Mouse (Mus musculus): ENCODE results near the gene Cdh23. TPM values are rescaled to one million over a fixed set of nuclear protein-coding genes. Genes with fewer than 3 reads are reported as not detected.

Cdh23 gene
- polyA plus RNA-seq, 1 experiment from 2014 or later, result 0.25 TPM

GRCm38 (mm10) chr10:60398051-60398814 is 298.1 kb downstream of the Cdh23 start:
- no peaks in the 10 kb centered on the region for H3K4me1 ChIP-seq (replicated peaks)
- ATAC-seq (ENCODE audit: insufficient read depth), result no peak

GRCm38 (mm10) chr10:60395605-60396004 is 300.7 kb downstream of the Cdh23 start:
- no peak for ATAC-seq (ENCODE audit: insufficient read depth)
- Histone ChIP-seq H3K4me3 (replicated peaks) (no peak overlapping the region), H3K36me3 (replicated peaks) (no peaks in the 10 kb centered on the region), H3K27me3 (no peaks in the 10 kb centered on the region), H3K9ac (no peak overlapping the region), H3K27ac (replicated peaks) (no peak overlapping the region), H3K4me2 (no peak overlapping the region), H3K4me1 (replicated peaks) (peaks cover 3% of the 10 kb centered on the region; the same call in 1 of the 2 replicates), H3K9me3 (replicated peaks) (no peaks in the 10 kb centered on the region)
- 43% methylated on average over 5 of the region's 5 CpGs for WGBS (ENCODE audit: insufficient replicate concordance)

More at GRCm38 (mm10) chr10:60398051-60398814, 298.1 kb downstream of the Cdh23 start:
- Histone ChIP-seq H3K27me3 (no peaks in the 10 kb centered on the region), H3K4me3 (replicated peaks) (no peak overlapping the region), H3K9ac (no peak overlapping the region), H3K27ac (replicated peaks) (no peak overlapping the region), H3K36me3 (replicated peaks) (no peaks in the 10 kb centered on the region), H3K9me3 (replicated peaks) (no peaks in the 10 kb centered on the region), H3K4me2 (no peak overlapping the region)
- 63% methylated on average over 10 of the region's 10 CpGs for WGBS (ENCODE audit: insufficient replicate concordance)

GRCm38 (mm10) chr10:60394936-60395335 is 301.4 kb downstream of the Cdh23 start:
- 59% methylated on average over 7 of the region's 7 CpGs for WGBS (ENCODE audit: insufficient replicate concordance)
- peaks cover 3% of the 10 kb centered on the region; the same call in 1 of the 2 replicates for H3K4me1 ChIP-seq (replicated peaks)
- H3K9me3 ChIP-seq (replicated peaks), result no peaks in the 10 kb centered on the region
- ATAC-seq (ENCODE audit: insufficient read depth), result no peak
- no peak overlapping the region for H3K4me2 ChIP-seq
- no peaks in the 10 kb centered on the region for H3K36me3 ChIP-seq (replicated peaks)
- no peak overlapping the region for H3K27ac ChIP-seq (replicated peaks)
- H3K27me3 ChIP-seq, result no peaks in the 10 kb centered on the region
- H3K4me3 ChIP-seq (replicated peaks), result no peak overlapping the region
- H3K9ac ChIP-seq, result no peak overlapping the region

- Histone ChIP-seq H3K36me3 (replicated peaks) (no peaks in the 10 kb centered on the region), H3K4me2 (no peak overlapping the region), H3K4me3 (replicated peaks) (no peak overlapping the region), H3K4me1 (replicated peaks) (peaks cover 3% of the 10 kb centered on the region; the same call in 1 of the 2 replicates), H3K9me3 (replicated peaks) (no peaks in the 10 kb centered on the region), H3K9ac (no peak overlapping the region), H3K27me3 (no peaks in the 10 kb centered on the region), H3K27ac (replicated peaks) (no peak overlapping the region)
- ATAC-seq (ENCODE audit: insufficient read depth), result no peak
- WGBS (ENCODE audit: insufficient replicate concordance), result 76% methylated on average over 9 of the region's 9 CpGs
These were observed 304.6 kb downstream of the Cdh23 start for GRCm38 (mm10) chr10:60391661-60392060.

GRCm38 (mm10) chr10:60390904-60391420 is 305.3 kb downstream of the Cdh23 start:
- H3K9ac ChIP-seq, result no peak overlapping the region

GRCm38 (mm10) chr10:60390177-60390903 is 305.9 kb downstream of the Cdh23 start:
- peaks cover 3% of the 10 kb centered on the region; the same call in 1 of the 2 replicates for H3K4me1 ChIP-seq (replicated peaks)
- H3K27me3 ChIP-seq, result no peaks in the 10 kb centered on the region
- H3K36me3 ChIP-seq (replicated peaks), result no peaks in the 10 kb centered on the region
- H3K9ac ChIP-seq, result no peak overlapping the region
- ATAC-seq (ENCODE audit: insufficient read depth), result no peak
- no peak overlapping the region for H3K4me2 ChIP-seq
- no peak overlapping the region for H3K4me3 ChIP-seq (replicated peaks)
- WGBS (ENCODE audit: insufficient replicate concordance), result 35% methylated on average over 6 of the region's 6 CpGs
- no peaks in the 10 kb centered on the region for H3K9me3 ChIP-seq (replicated peaks)
- peak overlapping the region; percentile 45; the same call in 1 of the 2 replicates for H3K27ac ChIP-seq (replicated peaks)

More at GRCm38 (mm10) chr10:60390904-60391420, 305.3 kb downstream of the Cdh23 start:
- peaks cover 3% of the 10 kb centered on the region; the same call in 1 of the 2 replicates for H3K4me1 ChIP-seq (replicated peaks)
- no peak for ATAC-seq (ENCODE audit: insufficient read depth)
- 39% methylated on average over 5 of the region's 5 CpGs for WGBS (ENCODE audit: insufficient replicate concordance)
- H3K27ac ChIP-seq (replicated peaks), result peak overlapping the region; percentile 3; the same call in 1 of the 2 replicates
- no peak overlapping the region for H3K4me2 ChIP-seq
- H3K27me3 ChIP-seq, result no peaks in the 10 kb centered on the region
- no peaks in the 10 kb centered on the region for H3K36me3 ChIP-seq (replicated peaks)
- H3K9me3 ChIP-seq (replicated peaks), result no peaks in the 10 kb centered on the region
- H3K4me3 ChIP-seq (replicated peaks), result no peak overlapping the region

- H3K27me3 ChIP-seq, result no peaks in the 10 kb centered on the region
- H3K9ac ChIP-seq, result no peak overlapping the region
- no peaks in the 10 kb centered on the region for H3K9me3 ChIP-seq (replicated peaks)
- H3K4me2 ChIP-seq, result peak overlapping the region; percentile 16; the same call in 1 of the 2 replicates
- WGBS (ENCODE audit: insufficient replicate concordance), result 4% methylated on average over 9 of the region's 9 CpGs
- H3K4me3 ChIP-seq (replicated peaks), result no peak overlapping the region
- peaks cover 3% of the 10 kb centered on the region; the same call in 1 of the 2 replicates for H3K4me1 ChIP-seq (replicated peaks)
- ATAC-seq (ENCODE audit: insufficient read depth), result no peak
- no peaks in the 10 kb centered on the region for H3K36me3 ChIP-seq (replicated peaks)
- 0 out of 2 replicates have a peak overlapping the region, but pooled peaks have one; percentile 14 for H3K27ac ChIP-seq (replicated peaks)
These were observed 306.8 kb downstream of the Cdh23 start for GRCm38 (mm10) chr10:60389447-60389865.

GRCm38 (mm10) chr10:60388332-60388731 is 308.0 kb downstream of the Cdh23 start:
- no peak overlapping the region for H3K4me2 ChIP-seq
- H3K27ac ChIP-seq (replicated peaks), result no peak overlapping the region
- no peak for ATAC-seq (ENCODE audit: insufficient read depth)

GRCm38 (mm10) chr10:60381142-60381925 is 315.0 kb downstream of the Cdh23 start:
- Histone ChIP-seq H3K9ac (no peak overlapping the region), H3K4me1 (replicated peaks) (no peaks in the 10 kb centered on the region), H3K36me3 (replicated peaks) (no peaks in the 10 kb centered on the region), H3K9me3 (replicated peaks) (no peaks in the 10 kb centered on the region), H3K4me3 (replicated peaks) (no peak overlapping the region), H3K4me2 (no peak overlapping the region), H3K27ac (replicated peaks) (no peak overlapping the region), H3K27me3 (no peaks in the 10 kb centered on the region)
- 63% methylated on average over 10 of the region's 10 CpGs for WGBS (ENCODE audit: insufficient replicate concordance)
- no peak for ATAC-seq (ENCODE audit: insufficient read depth)

More at GRCm38 (mm10) chr10:60388332-60388731, 308.0 kb downstream of the Cdh23 start:
- Histone ChIP-seq H3K36me3 (replicated peaks) (no peaks in the 10 kb centered on the region), H3K9ac (no peak overlapping the region), H3K9me3 (replicated peaks) (no peaks in the 10 kb centered on the region), H3K27me3 (no peaks in the 10 kb centered on the region), H3K4me1 (replicated peaks) (peaks cover 3% of the 10 kb centered on the region; the same call in 1 of the 2 replicates), H3K4me3 (replicated peaks) (no peak overlapping the region)
- WGBS (ENCODE audit: insufficient replicate concordance), result 42% methylated on average over 2 of the region's 2 CpGs

- H3K4me2 ChIP-seq, result no peak overlapping the region
- WGBS (ENCODE audit: insufficient replicate concordance), result 42% methylated on average over 3 of the region's 3 CpGs
- ATAC-seq (ENCODE audit: insufficient read depth), result no peak
These were observed 316.1 kb downstream of the Cdh23 start for GRCm38 (mm10) chr10:60380229-60380628.

More at GRCm38 (mm10) chr10:60380229-60380628, 316.1 kb downstream of the Cdh23 start:
- Histone ChIP-seq H3K27me3 (no peaks in the 10 kb centered on the region), H3K9me3 (replicated peaks) (no peaks in the 10 kb centered on the region), H3K36me3 (replicated peaks) (no peaks in the 10 kb centered on the region), H3K9ac (no peak overlapping the region), H3K4me1 (replicated peaks) (no peaks in the 10 kb centered on the region), H3K27ac (replicated peaks) (no peak overlapping the region), H3K4me3 (replicated peaks) (no peak overlapping the region)

Data from liver, embryonic 15.5 days (tissue).